Mouse (Mus musculus) E14TG2a.4 (cell line): ENCODE results near the gene Ggta1.
"Not testable (repeated sequence)": the region's sequence is repeated elsewhere in the genome, so short reads cannot be mapped to it uniquely, and the experiment has no call there.

Experiments
- H3K27me3 ChIP-seq: 2 replicates; pipeline ENCODE4 v1.6.1; 2014; ENCODE audit warnings: low read length, control low read depth; ENCODE audit not compliant: insufficient read depth
- H3K36me3 ChIP-seq: 2 replicates; pipeline ENCODE4 v1.6.1; 2014; ENCODE audit warnings: low read length, control low read depth; ENCODE audit not compliant: insufficient read depth
- H3K4me1 ChIP-seq: replicated peaks from 2 replicates; pipeline ENCODE4 v1.6.1; 2014; ENCODE audit warnings: low read depth, low read length, control low read depth
- H3K4me3 ChIP-seq: replicated peaks from 2 replicates; pipeline ENCODE4 v1.5.1; 2014; ENCODE audit warnings: mild to moderate bottlenecking, low read length
- H3K9me3 ChIP-seq: 2 replicates; pipeline ENCODE4 v1.6.1; 2014; ENCODE audit warnings: low read length, control low read depth
- CTCF ChIP-seq: conservative IDR thresholded peaks from 2 replicates; pipeline ENCODE4 v1.5.1; 2014; ENCODE audit warnings: low read length
- NANOG ChIP-seq: IDR thresholded peaks from 2 replicates; pipeline ENCODE4 v1.6.1; 2014; ENCODE audit warnings: borderline replicate concordance, low read length, mixed read lengths
- POU5F1 ChIP-seq: IDR thresholded peaks from 2 replicates; pipeline ENCODE4 v1.6.1; 2014; ENCODE audit warnings: low read length, borderline replicate concordance

Gene Ggta1

DNA sequence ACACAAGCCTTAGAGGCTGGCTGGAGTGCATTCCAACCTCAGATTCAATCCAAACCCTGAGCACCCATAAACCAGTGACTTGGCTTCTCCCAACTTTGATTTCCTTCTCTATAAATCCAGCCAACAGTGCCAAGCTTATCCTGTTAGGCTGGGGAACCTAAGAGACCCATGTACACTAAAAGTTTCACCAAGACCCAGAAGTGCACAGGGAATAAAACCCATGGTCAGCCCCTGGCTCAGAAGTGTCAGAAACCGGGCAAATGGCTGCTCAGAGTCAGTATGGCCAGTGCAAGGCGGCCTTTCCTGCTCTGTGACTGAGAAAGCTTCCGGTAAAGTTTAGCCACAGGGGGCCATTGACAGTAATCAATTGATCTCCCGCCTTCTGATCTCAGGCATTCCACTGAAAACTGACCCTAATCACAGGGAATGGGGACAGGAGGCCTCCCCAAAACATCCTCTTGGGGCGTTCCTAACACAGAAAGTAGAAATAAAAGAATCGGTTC lies 2.6 kb downstream of the Ggta1 start:
- Histone ChIP-seq H3K4me1 (peaks cover 63% of the 10 kb centered on the region), H3K9me3 (no peaks in the 10 kb centered on the region), H3K4me3 (peak overlapping the region; percentile 83), H3K27me3 (no peaks in the 10 kb centered on the region), H3K36me3 (0 out of 2 replicates have a peak, but pooled peaks cover 4% of the 10 kb centered on the region)
- TF ChIP-seq CTCF (no peak), POU5F1 (no peak), NANOG (no peak)

DNA sequence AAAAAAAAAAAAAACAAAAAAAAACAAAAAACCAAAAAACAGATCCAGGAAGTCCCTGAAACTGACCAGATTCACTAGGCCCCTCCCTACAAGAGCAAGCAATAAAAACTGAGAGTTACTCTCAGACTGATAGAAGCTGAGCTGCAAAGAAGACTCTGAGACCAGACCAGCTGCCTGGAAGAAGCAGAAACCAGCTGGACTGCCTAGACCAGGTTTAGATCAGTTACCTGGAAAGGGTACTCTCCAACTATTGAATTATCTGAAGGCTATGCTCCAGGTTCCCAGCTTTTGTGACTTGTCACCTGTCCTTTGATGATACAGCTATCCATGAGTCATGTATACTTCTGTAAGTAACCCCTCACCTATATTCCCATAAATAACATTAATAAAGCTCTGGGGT lies 3.7 kb downstream of the Ggta1 start:
- H3K36me3 ChIP-seq = 0 out of 2 replicates have a peak, but pooled peaks cover 4% of the 10 kb centered on the region
- no peaks in the 10 kb centered on the region for H3K9me3 ChIP-seq
- no peaks in the 10 kb centered on the region for H3K27me3 ChIP-seq
- TF ChIP-seq CTCF = no peak
- no peak for TF ChIP-seq POU5F1
- TF ChIP-seq NANOG = no peak
- H3K4me3 ChIP-seq = no peak overlapping the region
- peaks cover 52% of the 10 kb centered on the region for H3K4me1 ChIP-seq

DNA sequence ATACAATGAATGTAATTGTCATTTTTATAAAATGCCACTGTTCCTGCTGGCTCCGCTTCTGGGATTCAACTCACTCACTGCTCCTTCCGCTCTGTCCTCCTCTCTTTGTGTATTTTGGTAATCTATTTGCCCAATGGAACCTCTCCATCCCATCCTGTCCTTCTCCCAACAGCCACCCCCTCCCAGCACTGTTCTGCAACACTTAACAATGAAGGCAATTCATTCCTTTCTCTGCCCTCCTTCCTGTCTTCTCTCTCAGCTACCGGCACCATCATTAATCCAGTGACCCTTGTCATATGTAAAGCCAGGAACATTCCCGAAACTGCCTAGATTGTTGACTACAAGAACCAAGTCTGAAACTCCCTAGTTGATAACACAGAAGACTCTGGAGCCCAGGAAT lies 4.6 kb downstream of the Ggta1 start:
- Histone ChIP-seq H3K4me3 (no peak overlapping the region; the same call in 1 of the 2 replicates), H3K9me3 (no peaks in the 10 kb centered on the region), H3K4me1 (peaks cover 45% of the 10 kb centered on the region), H3K36me3 (peaks cover 5% of the 10 kb centered on the region; the same call in 1 of the 2 replicates), H3K27me3 (no peaks in the 10 kb centered on the region)
- no peak for TF ChIP-seq POU5F1
- TF ChIP-seq CTCF = no peak
- TF ChIP-seq NANOG = no peak

DNA sequence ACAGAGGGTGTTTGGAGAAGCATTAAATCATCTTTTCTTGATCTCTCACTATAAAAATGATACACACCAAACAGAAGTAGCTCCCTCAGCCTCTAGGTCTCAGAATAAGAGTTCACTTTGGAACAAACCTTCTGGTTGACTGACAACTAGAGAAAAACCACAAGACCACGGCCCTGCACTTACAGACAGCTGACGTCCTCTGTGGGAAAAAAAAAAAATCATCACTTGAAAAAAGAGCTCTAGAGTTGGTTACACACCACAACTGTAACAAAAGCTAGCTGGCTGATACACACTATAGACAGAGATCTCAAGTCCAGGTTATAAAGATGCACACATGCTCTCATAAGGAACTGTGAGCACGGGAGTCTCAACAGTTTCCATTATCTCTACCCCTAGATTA lies 9.3 kb downstream of the Ggta1 start:
- TF ChIP-seq CTCF (no peak), NANOG (no peak), POU5F1 (no peak)
- H3K4me3 ChIP-seq = no peak overlapping the region
- H3K4me1 ChIP-seq = peaks cover 54% of the 10 kb centered on the region
- no peaks in the 10 kb centered on the region for H3K9me3 ChIP-seq
- peaks cover 16% of the 10 kb centered on the region for H3K36me3 ChIP-seq
- H3K27me3 ChIP-seq = no peaks in the 10 kb centered on the region

DNA sequence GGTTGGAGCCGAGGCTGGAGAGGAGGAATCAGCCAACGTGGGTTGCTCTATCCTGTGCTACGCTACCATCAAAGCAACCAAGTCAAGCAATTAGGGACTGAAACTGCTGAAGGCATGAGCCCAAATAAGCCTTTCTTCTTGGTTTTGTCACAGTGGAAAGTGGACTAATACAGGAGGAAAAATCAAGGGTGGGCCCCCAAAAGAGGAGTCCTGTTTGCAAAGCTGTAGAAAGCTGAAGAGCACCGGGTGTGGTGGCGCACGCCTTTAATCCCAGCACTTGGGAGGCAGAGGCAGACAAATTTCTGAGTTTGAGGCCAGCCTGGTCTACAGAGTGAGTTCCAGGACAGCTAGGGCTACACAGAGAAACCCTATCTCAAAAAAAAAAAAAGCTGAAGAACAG lies 10.3 kb downstream of the Ggta1 start:
- not testable (repeated sequence) for H3K4me3 ChIP-seq, H3K27me3 ChIP-seq, H3K9me3 ChIP-seq
- peaks cover 55% of the 10 kb centered on the region for H3K4me1 ChIP-seq
- peaks cover 26% of the 10 kb centered on the region for H3K36me3 ChIP-seq

DNA sequence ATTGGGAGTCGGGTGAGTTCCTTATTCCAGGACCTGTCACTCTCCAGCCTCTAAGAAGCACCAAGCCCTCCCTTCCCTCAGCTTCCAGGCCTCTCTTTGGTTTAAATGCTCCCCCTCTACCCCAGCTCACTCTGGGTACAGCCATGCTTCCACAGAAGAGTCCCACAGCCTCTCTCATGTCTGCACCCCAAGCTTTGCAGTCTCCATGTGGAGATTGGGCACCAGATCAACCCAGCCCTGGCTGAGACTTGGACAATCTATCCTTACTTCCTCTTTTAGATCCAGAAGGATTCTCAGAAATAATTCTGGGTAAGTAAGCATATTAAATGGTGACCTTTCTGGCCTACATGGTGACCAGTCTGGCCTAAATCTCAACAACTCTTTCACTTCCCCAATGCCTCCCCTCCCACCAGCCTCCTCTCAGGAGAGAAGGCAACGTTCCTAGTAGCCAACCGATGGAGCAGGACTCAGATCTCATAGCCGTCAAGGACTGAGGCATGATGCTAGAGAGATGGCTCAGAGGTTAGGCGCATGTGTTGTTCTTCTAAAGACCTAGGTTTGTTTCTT lies 11.5 kb downstream of the Ggta1 start:
- Histone ChIP-seq H3K27me3 (no peaks in the 10 kb centered on the region), H3K4me1 (peaks cover 67% of the 10 kb centered on the region), H3K4me3 (no peak overlapping the region), H3K9me3 (no peaks in the 10 kb centered on the region), H3K36me3 (peaks cover 27% of the 10 kb centered on the region)
- TF ChIP-seq CTCF (no peak), POU5F1 (no peak), NANOG (no peak)

DNA sequence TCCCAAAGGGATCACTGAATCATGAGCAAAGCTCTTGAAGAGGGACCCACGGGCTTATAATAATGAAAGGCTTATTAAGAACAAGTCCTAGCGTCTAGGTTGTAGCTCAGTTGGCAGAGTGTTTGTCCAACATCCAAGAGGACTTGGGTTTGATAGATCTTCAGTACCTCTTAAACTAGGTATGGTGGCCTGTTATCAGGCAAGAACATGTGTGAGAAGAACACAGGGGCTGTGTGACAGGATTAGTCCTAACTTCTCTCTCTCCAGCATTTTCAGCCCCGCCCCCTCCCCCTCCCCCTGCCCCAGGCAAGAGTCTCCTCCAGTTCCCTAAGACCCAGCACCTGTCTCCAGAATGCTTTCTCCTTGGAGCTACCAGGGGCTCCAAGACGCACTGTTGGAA lies 12.2 kb downstream of the Ggta1 start:
- Histone ChIP-seq H3K36me3 (peaks cover 27% of the 10 kb centered on the region), H3K4me3 (no peak overlapping the region), H3K27me3 (no peaks in the 10 kb centered on the region), H3K4me1 (peaks cover 74% of the 10 kb centered on the region), H3K9me3 (no peaks in the 10 kb centered on the region)
- TF ChIP-seq POU5F1 (no peak), NANOG (no peak), CTCF (no peak)

DNA sequence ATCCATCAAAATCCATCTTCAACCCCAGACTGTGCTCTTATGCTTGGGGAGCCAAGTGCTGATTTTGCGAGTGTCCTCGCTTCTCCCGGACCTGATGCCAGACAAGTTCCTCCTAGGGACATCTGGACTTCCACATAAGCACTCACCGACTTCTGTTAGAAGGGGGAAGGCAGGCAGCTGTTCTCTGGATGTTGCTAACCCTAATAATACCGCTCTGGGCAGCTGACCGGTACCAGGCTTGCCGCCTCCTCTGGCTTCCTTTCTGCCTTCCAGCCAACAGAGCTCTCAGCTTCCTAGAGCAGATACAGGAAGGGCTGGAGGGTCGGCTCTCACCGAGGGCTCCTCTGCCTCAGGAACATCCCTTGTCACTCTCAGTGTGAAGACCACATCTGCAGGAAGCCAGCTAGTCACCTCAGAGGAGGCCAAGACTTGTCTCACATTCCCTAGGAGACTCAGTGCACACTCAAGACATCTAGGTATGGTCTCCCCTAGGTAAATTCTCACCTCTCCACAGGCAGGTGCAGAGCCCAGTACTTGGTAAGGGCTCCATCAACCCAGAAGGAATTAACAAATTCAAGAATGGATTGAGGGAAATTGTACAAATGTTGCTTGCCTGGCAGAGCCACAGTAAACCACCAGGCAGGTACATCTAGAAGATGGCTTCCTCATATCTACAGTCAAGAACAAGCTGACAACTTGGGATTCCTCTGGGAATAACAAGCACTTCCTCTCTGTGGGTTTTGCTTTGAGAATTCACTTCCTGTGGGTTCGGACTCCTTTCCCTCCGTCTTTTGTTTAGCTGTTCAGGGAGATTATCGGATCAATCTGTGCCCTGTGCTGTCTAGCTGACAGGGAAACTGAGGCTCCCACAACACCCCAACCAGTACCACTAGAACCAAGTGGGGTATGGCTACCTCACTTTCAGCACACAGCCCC lies 13.1 kb downstream of the Ggta1 start:
- TF ChIP-seq NANOG = no peak
- H3K4me3 ChIP-seq = no peak overlapping the region
- H3K36me3 ChIP-seq = peaks cover 23% of the 10 kb centered on the region
- peaks cover 83% of the 10 kb centered on the region for H3K4me1 ChIP-seq
- H3K9me3 ChIP-seq = no peaks in the 10 kb centered on the region
- H3K27me3 ChIP-seq = no peaks in the 10 kb centered on the region
